Mouse (Mus musculus): Measurements from ENCODE around the gene Galnt14.

DNA sequence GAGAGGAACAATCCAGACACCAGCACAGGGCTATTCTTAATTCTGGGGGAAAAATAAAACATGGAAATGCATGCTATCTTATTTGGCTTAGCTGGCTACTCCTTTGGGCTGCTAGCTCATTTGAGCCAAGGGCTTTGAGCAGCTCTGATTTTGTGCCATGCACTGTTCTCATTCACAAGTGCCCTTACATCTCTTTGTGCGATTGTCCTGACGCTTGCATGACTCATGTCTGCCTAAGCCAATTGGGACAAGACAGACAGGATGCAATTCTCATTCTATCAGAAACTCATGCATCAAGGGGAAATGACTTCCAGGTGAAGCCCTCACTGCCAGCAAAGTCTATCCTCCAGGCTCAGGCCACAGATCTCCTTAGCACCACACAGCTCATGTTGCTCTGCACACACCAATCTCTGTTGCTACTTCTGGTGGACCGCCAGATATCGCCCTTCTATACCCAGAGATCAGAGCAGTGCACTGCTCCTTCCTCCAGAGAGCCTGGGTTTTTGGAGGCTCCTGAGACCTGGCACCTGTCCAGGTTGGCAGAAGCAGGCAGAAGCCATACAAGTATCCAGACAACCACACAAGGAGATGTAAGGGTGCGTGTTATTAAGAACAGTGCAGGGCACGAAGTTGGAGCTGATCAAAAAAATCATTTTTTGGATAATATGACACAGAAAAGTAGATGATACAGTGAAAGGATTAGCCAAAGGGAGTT is 51.4 kb downstream of the Galnt14 start:
- TF ChIP-seq CTCF (IDR thresholded peaks at IDR 0.05; ENCODE audit: low read depth, low read length) (no peak), POLR2A (IDR thresholded peaks at IDR 0.05; ENCODE audit: insufficient read depth, low read length) (no peak)
